Mouse (Mus musculus) gastrocnemius, adult 2 months (tissue): Measurements from ENCODE around the gene Btbd35f10. TPM values are rescaled to one million over a fixed set of nuclear protein-coding genes. Genes with fewer than 3 reads are reported as not detected.
"Not testable (repeated sequence)": the region's sequence is repeated elsewhere in the genome, so short reads cannot be mapped to it uniquely, and the experiment has no call there.

Experiments used
- DNase-seq: peaks from one replicate; pipeline ENCODE4 v3.0.0; 2022
- H3K27ac ChIP-seq: fragments of 200-600 bp; 2 replicates; pipeline ENCODE4 v1.8.1; 2022; ENCODE audit warnings: mild to moderate bottlenecking
- H3K4me3 ChIP-seq: fragments of 200-600 bp; 2 replicates; pipeline ENCODE4 v1.8.1; 2022; ENCODE audit warnings: mild to moderate bottlenecking, moderate library complexity
- intact Hi-C: fragments of 180-260 bp; cut with DNase I; formaldehyde crosslinking; loops from one replicate; pipeline ENCODE4 v1.15.1; 2025
- long read RNA-seq, 2 experiments: library from polyadenylated mRNA; stranded (forward); transcript quantifications; one replicate each; pipeline ENCODE4 v2.0.0; 2021
- total RNA-seq, 2 experiments: library from RNA; stranded (reverse); gene quantifications; 2 replicates each; pipeline ENCODE4 v1.2.3; 2021

Btbd35f10 gene
- not detected for total RNA-seq
- long read RNA-seq, experiment 1: 0 reads
- long read RNA-seq, experiment 2: 0 reads

DNA sequence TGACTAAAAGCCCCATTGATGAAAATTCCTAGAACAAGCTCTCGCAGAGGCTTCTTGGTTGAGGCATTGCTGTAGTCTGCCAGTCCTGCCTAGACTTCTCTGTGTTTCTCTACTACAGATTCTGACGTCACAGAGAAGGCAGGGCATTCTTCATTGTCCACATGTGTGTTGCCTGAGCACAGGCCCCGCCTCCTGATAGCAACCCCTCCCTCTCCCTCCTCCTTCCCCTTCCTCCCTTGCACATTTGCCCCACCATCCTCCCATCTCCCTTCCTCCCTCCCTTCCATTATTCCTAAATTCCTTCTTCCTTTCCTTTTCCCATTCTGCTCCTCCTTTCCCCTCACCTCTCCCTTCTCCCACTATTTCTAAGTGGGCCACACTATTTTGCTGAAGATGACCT lies at the start of gene Btbd35f10:
Gene Btbd35f10 (minus strand): TSS at position 101 of the 400 bp plus-strand sequence.
- DNase-seq, H3K4me3 ChIP-seq, H3K27ac ChIP-seq, intact Hi-C loops: not testable (repeated sequence)

Other genes with a start within 250 kb of the Btbd35f10 start
- not detected for gene Btbd35f18, start 52.7 kb downstream of the Btbd35f10 start, total RNA-seq
- gene Btbd35f16, start 204.1 kb upstream of the Btbd35f10 start, total RNA-seq: not detected